Mouse (Mus musculus) spleen, adult 2 months (tissue): ENCODE measurements around the gene Zfp507. TPM values are rescaled to one million over a fixed set of nuclear protein-coding genes. Genes with fewer than 3 reads are reported as not detected.

Source experiments
- DNase-seq, 2 experiments: peaks; one replicate each; pipeline versions ENCODE4 v3.0.0 to v3.0.0-alpha.2; 2012 to 2021; ENCODE audit warnings: low spot score in 2 of 2, low read depth in 1 of 2
- H3K27ac ChIP-seq: fragments of 200-500 bp; 2 replicates; pipeline ENCODE4 v1.5.1; 2012; ENCODE audit warnings: low read length, inconsistent platforms; ENCODE audit not compliant: insufficient read depth
- H3K27me3 ChIP-seq: fragments of 200-500 bp; 2 replicates; pipeline ENCODE4 v1.6.1; 2012; ENCODE audit warnings: mild to moderate bottlenecking, moderate library complexity, low read length, inconsistent platforms; ENCODE audit not compliant: control insufficient read depth, insufficient read depth
- H3K36me3 ChIP-seq: fragments of 200-500 bp; 2 replicates; pipeline ENCODE4 v1.6.1; 2012; ENCODE audit warnings: mild to moderate bottlenecking, low read length, inconsistent platforms; ENCODE audit not compliant: control insufficient read depth, insufficient read depth
- H3K4me1 ChIP-seq: fragments of 200-500 bp; 2 replicates; pipeline ENCODE4 v1.6.1; 2011; ENCODE audit warnings: inconsistent platforms; ENCODE audit not compliant: control insufficient read depth, insufficient read depth, insufficient read length
- H3K4me3 ChIP-seq: fragments of 200-500 bp; 2 replicates; pipeline ENCODE4 v1.5.1; 2011; ENCODE audit warnings: mild to moderate bottlenecking, inconsistent platforms; ENCODE audit not compliant: insufficient read depth, insufficient read length; ENCODE audit errors: extremely low read depth
- CTCF ChIP-seq: fragments of 200-500 bp; IDR thresholded peaks from 2 replicates; pipeline ENCODE4 v1.5.1; 2011; ENCODE audit warnings: mild to moderate bottlenecking, inconsistent platforms; ENCODE audit not compliant: insufficient read depth, insufficient read length, insufficient replicate concordance; ENCODE audit errors: extremely low read depth
- POLR2A ChIP-seq: fragments of 200-500 bp; IDR thresholded peaks from 2 replicates; pipeline ENCODE4 v1.6.1; 2011; ENCODE audit warnings: low read depth, low read length, inconsistent platforms
- WGBS: fragments of 180-500 bp; shearing (Covaris S2); methylation state at CpG from one replicate; pipeline ENCODE4 v1.1.7; 2018; 5-methylcytosine and 5-hydroxymethylcytosine counted together
- polyA plus RNA-seq: library from polyadenylated mRNA; depleted of rRNA; stranded (reverse); fragments of >200 nt; gene quantifications from 2 replicates; pipeline ENCODE4 v1.2.3, GENCODE M21; 2012

Zfp507 gene
- polyA plus RNA-seq, 1 experiment: 5.0 TPM

GRCm38 (mm10) chr7:35747397-35747964 lies 55.3 kb downstream of the Zfp507 start:
- 95% methylated on average over 14 of the region's 14 CpGs for WGBS
- peaks cover 8% of the 10 kb centered on the region for H3K36me3 ChIP-seq

GRCm38 (mm10) chr7:35746686-35747396 lies 56.0 kb downstream of the Zfp507 start:
- no peaks in the 10 kb centered on the region for H3K27me3 ChIP-seq
- no peak overlapping the region for H3K27ac ChIP-seq
- no peak for TF ChIP-seq CTCF
- no peak for TF ChIP-seq POLR2A
- H3K4me3 ChIP-seq: no peak overlapping the region
- H3K4me1 ChIP-seq: no peaks in the 10 kb centered on the region
- no peak for DNase-seq
- 92% methylated on average over 12 of the region's 12 CpGs for WGBS
- H3K36me3 ChIP-seq: peaks cover 8% of the 10 kb centered on the region

More at GRCm38 (mm10) chr7:35747397-35747964, 55.3 kb downstream of the Zfp507 start:
- Histone ChIP-seq H3K27me3 (no peaks in the 10 kb centered on the region), H3K27ac (no peak overlapping the region), H3K4me1 (no peaks in the 10 kb centered on the region), H3K4me3 (no peak overlapping the region)
- DNase-seq: no peak
- TF ChIP-seq POLR2A (no peak), CTCF (no peak)

GRCm38 (mm10) chr7:35745281-35745702 lies 57.5 kb downstream of the Zfp507 start:
- H3K4me1 ChIP-seq: no peaks in the 10 kb centered on the region
- TF ChIP-seq CTCF: no peak
- no peak for TF ChIP-seq POLR2A
- H3K27me3 ChIP-seq: no peaks in the 10 kb centered on the region
- no peak for DNase-seq
- H3K36me3 ChIP-seq: peaks cover 8% of the 10 kb centered on the region
- WGBS: 89% methylated on average over 6 of the region's 6 CpGs
- no peak overlapping the region for H3K4me3 ChIP-seq
- H3K27ac ChIP-seq: no peak overlapping the region

- WGBS: 92% methylated on average over 9 of the region's 9 CpGs
- Histone ChIP-seq H3K4me1 (no peaks in the 10 kb centered on the region), H3K27ac (no peak overlapping the region), H3K4me3 (no peak overlapping the region), H3K36me3 (peaks cover 8% of the 10 kb centered on the region), H3K27me3 (no peaks in the 10 kb centered on the region)
- no peak for TF ChIP-seq POLR2A
- TF ChIP-seq CTCF: no peak
- DNase-seq: no peak
Measured at GRCm38 (mm10) chr7:35744771-35745170, 58.0 kb downstream of the Zfp507 start.

GRCm38 (mm10) chr7:35742310-35742709 lies 60.5 kb downstream of the Zfp507 start:
- 54% methylated on average over 5 of the region's 5 CpGs for WGBS
- Histone ChIP-seq H3K36me3 (0 out of 2 replicates have a peak, but pooled peaks cover 3% of the 10 kb centered on the region), H3K4me3 (no peak overlapping the region), H3K4me1 (no peaks in the 10 kb centered on the region), H3K27ac (no peak overlapping the region), H3K27me3 (no peaks in the 10 kb centered on the region)
- no peak for DNase-seq
- TF ChIP-seq POLR2A (no peak), CTCF (no peak)

DNA sequence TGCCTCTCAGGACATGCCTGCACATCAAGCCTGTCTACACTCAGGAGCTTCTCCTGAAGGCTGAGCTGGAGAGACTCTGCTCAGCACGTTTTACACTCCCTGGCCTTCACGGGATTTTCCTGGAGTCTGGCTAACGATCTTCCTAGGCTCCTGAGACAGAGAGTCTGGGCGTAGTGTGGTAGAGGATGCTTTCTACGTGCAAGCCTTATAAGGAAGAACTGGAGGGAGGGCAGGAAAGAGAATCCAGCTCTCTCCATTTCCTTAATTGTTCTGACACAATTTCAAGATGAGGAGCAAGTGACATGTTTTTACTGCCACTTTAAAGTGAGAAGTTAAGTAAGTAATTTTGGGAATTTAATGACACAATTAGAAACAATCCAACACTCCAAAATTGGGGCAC lies 60.9 kb downstream of the Zfp507 start:
- Histone ChIP-seq H3K4me3 (no peak overlapping the region), H3K4me1 (no peaks in the 10 kb centered on the region), H3K27ac (no peak overlapping the region), H3K27me3 (no peaks in the 10 kb centered on the region), H3K36me3 (0 out of 2 replicates have a peak, but pooled peaks cover 3% of the 10 kb centered on the region)
- no peak for DNase-seq
- WGBS: 87% methylated on average over 5 of the region's 5 CpGs
- TF ChIP-seq CTCF (no peak), POLR2A (no peak)
